Mouse (Mus musculus): ENCODE data around the gene Tent4b. TPM values are rescaled to one million over a fixed set of nuclear protein-coding genes. Genes with fewer than 3 reads are reported as not detected.
A peak's percentile ranks its signal among the peaks of the same experiment; 100 is the strongest.

Tent4b gene
- polyA plus RNA-seq, 1 experiment from 2014 or later = 6.4 TPM

DNA sequence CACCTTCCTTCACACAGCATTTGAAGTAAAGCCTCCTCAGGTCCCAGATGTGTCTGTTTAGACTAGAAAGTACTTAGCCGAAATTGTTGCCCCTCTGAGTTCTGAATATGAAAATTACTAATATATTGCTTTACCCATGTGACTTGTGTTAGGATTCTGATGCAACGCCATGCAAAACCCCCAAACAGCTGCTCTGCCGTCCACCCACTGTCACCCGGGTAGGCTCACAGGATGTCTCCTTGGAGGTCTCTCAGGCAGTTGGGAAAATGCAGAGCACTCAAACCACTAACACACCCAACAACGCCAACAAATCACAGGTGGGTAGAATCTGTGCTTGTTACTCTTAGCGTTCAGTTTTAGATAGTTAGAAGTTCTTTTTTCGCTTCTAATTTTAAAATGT, 55.9 kb downstream of the Tent4b start:
- Histone ChIP-seq H3K27me3 (ENCODE audit: insufficient read depth, low read length) (no peaks in the 10 kb centered on the region), H3K4me2 (replicated peaks; ENCODE audit: low read depth, low read length) (no peak overlapping the region), H3K9me3 (ENCODE audit: low read length) (no peaks in the 10 kb centered on the region), H3K4me1 (ENCODE audit: insufficient read depth, low read length) (peaks cover 5% of the 10 kb centered on the region; the same call in 1 of the 2 replicates), H3K9ac (replicated peaks; ENCODE audit: low read length) (no peak overlapping the region), H3K4me3 (ENCODE audit: low read length) (no peak overlapping the region), H3K27ac (ENCODE audit: low read length) (no peak overlapping the region), H3K36me3 (ENCODE audit: insufficient read depth, low read length) (peaks cover 43% of the 10 kb centered on the region)
- 90% methylated on average over 7 of the region's 7 CpGs for WGBS
- no peak for ATAC-seq (ENCODE audit: low FRiP score, low TSS enrichment)

DNA sequence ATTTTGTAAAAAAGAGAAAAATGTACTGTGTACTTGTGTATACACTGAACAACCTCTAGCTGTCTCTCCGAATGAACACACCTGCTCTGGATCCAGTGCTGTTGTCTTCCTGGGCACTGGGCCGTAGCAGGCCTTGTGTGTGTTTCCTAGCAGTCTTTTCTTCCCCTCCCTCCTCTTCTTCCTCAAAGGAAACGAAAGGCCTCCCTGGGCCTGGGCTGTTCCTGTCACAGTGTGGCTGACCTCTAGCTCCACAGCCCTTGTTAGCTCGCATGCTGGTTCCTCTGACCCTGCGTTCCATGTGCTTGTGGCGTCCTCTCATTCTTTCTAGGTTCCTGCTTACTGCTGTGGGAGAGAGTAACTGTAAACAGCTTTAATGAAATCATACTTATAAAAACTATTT, 59.0 kb downstream of the Tent4b start:
- 0 out of 2 replicates have a peak, but pooled peaks have one; percentile 52 for ATAC-seq (ENCODE audit: low FRiP score, low TSS enrichment)
- Histone ChIP-seq H3K9me3 (ENCODE audit: low read length) (no peaks in the 10 kb centered on the region), H3K27me3 (ENCODE audit: insufficient read depth, low read length) (no peaks in the 10 kb centered on the region), H3K4me3 (ENCODE audit: low read length) (no peak overlapping the region), H3K9ac (replicated peaks; ENCODE audit: low read length) (no peak overlapping the region), H3K36me3 (ENCODE audit: insufficient read depth, low read length) (peaks cover 20% of the 10 kb centered on the region), H3K4me2 (replicated peaks; ENCODE audit: low read depth, low read length) (no peak overlapping the region), H3K4me1 (ENCODE audit: insufficient read depth, low read length) (peaks cover 10% of the 10 kb centered on the region), H3K27ac (ENCODE audit: low read length) (0 out of 2 replicates have a peak overlapping the region, but pooled peaks have one; percentile 8)
- 33% methylated on average over 6 of the region's 6 CpGs for WGBS

DNA sequence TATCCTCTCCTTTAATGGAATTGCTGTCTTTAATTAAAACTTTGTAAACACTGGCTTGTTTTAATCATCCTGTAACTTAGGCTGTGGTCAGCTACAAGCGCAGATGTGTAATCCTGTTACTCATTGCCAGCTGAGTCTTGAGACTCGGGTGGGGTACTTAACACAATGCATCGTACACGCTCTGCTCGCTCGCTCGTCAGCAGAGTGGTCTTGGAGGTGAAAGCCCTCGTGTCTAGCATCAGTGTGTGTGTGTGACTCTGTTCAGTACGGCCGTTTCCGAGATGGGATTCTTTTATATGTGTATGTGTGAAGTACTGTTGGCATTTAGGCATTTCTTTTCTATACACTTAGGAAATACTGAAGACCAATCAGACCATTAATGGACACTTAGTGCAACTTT, 59.5 kb downstream of the Tent4b start:
- no peak for ATAC-seq (ENCODE audit: low FRiP score, low TSS enrichment)
- no peaks in the 10 kb centered on the region for H3K27me3 ChIP-seq (ENCODE audit: insufficient read depth, low read length)
- no peak overlapping the region for H3K4me2 ChIP-seq (replicated peaks; ENCODE audit: low read depth, low read length)
- H3K27ac ChIP-seq (ENCODE audit: low read length) = no peak overlapping the region
- peaks cover 20% of the 10 kb centered on the region for H3K36me3 ChIP-seq (ENCODE audit: insufficient read depth, low read length)
- no peaks in the 10 kb centered on the region for H3K9me3 ChIP-seq (ENCODE audit: low read length)
- H3K4me1 ChIP-seq (ENCODE audit: insufficient read depth, low read length) = peaks cover 15% of the 10 kb centered on the region
- H3K4me3 ChIP-seq (ENCODE audit: low read length) = no peak overlapping the region
- H3K9ac ChIP-seq (replicated peaks; ENCODE audit: low read length) = no peak overlapping the region
- 71% methylated on average over 11 of the region's 11 CpGs for WGBS

GRCm38 (mm10) chr8:88260466-88260980, 61.5 kb downstream of the Tent4b start:
- Histone ChIP-seq H3K4me1 (ENCODE audit: insufficient read depth, low read length) (peaks cover 18% of the 10 kb centered on the region), H3K9me3 (ENCODE audit: low read length) (no peaks in the 10 kb centered on the region), H3K27me3 (ENCODE audit: insufficient read depth, low read length) (no peaks in the 10 kb centered on the region), H3K27ac (ENCODE audit: low read length) (no peak overlapping the region), H3K4me2 (replicated peaks; ENCODE audit: low read depth, low read length) (no peak overlapping the region), H3K9ac (replicated peaks; ENCODE audit: low read length) (no peak overlapping the region), H3K4me3 (ENCODE audit: low read length) (no peak overlapping the region), H3K36me3 (ENCODE audit: insufficient read depth, low read length) (peaks cover 11% of the 10 kb centered on the region)
- ATAC-seq (ENCODE audit: low FRiP score, low TSS enrichment) = no peak
- WGBS = 93% methylated on average over 7 of the region's 7 CpGs

DNA sequence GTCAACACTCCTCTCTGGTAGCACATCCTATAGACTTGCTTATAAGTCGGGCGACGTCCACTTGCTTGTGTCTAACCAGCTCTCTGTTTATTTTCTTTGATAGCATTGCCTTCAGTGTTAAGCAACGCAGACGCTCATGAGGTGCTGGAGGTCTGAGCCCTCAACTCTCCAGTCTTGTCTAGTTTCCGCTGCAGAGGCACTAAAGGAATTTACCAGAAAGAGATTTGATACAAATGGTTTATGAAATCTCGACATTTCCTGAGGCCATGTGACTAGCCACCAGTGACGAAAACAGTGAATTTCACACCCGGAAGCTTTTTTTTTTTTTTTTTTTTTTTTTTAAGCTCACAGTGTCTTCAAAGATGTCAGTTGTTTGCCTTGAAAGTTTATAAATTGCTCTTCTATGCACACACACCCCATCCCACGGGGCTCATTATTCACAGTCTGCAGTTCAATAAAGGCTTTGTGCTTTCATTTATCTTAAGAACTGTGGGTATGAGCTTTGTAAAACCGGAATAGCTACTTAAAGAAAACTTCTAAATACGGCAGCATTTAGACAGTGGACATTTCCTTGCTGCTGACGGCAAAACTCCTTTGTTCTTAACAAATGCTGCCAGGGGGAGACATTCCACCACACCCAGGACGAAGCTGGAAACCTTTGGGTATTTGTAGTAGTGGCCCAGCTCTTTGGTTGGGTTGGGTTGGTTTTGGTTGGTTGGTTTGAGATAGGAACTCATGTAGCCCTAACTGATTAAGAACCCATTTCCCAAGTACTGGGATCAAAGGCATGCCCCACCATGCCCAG, 64.0 kb downstream of the Tent4b start:
- Histone ChIP-seq H3K27ac (ENCODE audit: low read length) (peak overlapping the region; percentile 63), H3K4me1 (ENCODE audit: insufficient read depth, low read length) (peaks cover 14% of the 10 kb centered on the region), H3K9ac (replicated peaks; ENCODE audit: low read length) (no peak overlapping the region), H3K27me3 (ENCODE audit: insufficient read depth, low read length) (no peaks in the 10 kb centered on the region), H3K36me3 (ENCODE audit: insufficient read depth, low read length) (no peaks in the 10 kb centered on the region), H3K4me2 (replicated peaks; ENCODE audit: low read depth, low read length) (0 out of 2 replicates have a peak overlapping the region, but pooled peaks have one; percentile 12), H3K4me3 (ENCODE audit: low read length) (0 out of 2 replicates have a peak overlapping the region, but pooled peaks have one; percentile 1), H3K9me3 (ENCODE audit: low read length) (no peaks in the 10 kb centered on the region)
- no peak for ATAC-seq (ENCODE audit: low FRiP score, low TSS enrichment)
- WGBS = 44% methylated on average over 14 of the region's 14 CpGs

- H3K27ac ChIP-seq (ENCODE audit: low read length) = no peak overlapping the region
- H3K36me3 ChIP-seq (ENCODE audit: insufficient read depth, low read length) = no peaks in the 10 kb centered on the region
- no peak overlapping the region for H3K4me2 ChIP-seq (replicated peaks; ENCODE audit: low read depth, low read length)
- no peak overlapping the region for H3K9ac ChIP-seq (replicated peaks; ENCODE audit: low read length)
- 12% methylated on average over 2 of the region's 2 CpGs for WGBS
- no peaks in the 10 kb centered on the region for H3K9me3 ChIP-seq (ENCODE audit: low read length)
- no peak for ATAC-seq (ENCODE audit: low FRiP score, low TSS enrichment)
- no peak overlapping the region for H3K4me3 ChIP-seq (ENCODE audit: low read length)
- H3K27me3 ChIP-seq (ENCODE audit: insufficient read depth, low read length) = no peaks in the 10 kb centered on the region
- H3K4me1 ChIP-seq (ENCODE audit: insufficient read depth, low read length) = peaks cover 13% of the 10 kb centered on the region
Observed at GRCm38 (mm10) chr8:88265511-88265910, 66.5 kb downstream of the Tent4b start.

GRCm38 (mm10) chr8:88266170-88266800, 67.3 kb downstream of the Tent4b start:
- Histone ChIP-seq H3K4me1 (ENCODE audit: insufficient read depth, low read length) (peaks cover 13% of the 10 kb centered on the region), H3K27ac (ENCODE audit: low read length) (no peak overlapping the region), H3K4me2 (replicated peaks; ENCODE audit: low read depth, low read length) (no peak overlapping the region), H3K27me3 (ENCODE audit: insufficient read depth, low read length) (no peaks in the 10 kb centered on the region; the same call in 1 of the 2 replicates), H3K4me3 (ENCODE audit: low read length) (no peak overlapping the region), H3K9me3 (ENCODE audit: low read length) (no peaks in the 10 kb centered on the region), H3K9ac (replicated peaks; ENCODE audit: low read length) (no peak overlapping the region), H3K36me3 (ENCODE audit: insufficient read depth, low read length) (no peaks in the 10 kb centered on the region)
- no peak for ATAC-seq (ENCODE audit: low FRiP score, low TSS enrichment)
- 48% methylated on average over 10 of the region's 10 CpGs for WGBS

DNA sequence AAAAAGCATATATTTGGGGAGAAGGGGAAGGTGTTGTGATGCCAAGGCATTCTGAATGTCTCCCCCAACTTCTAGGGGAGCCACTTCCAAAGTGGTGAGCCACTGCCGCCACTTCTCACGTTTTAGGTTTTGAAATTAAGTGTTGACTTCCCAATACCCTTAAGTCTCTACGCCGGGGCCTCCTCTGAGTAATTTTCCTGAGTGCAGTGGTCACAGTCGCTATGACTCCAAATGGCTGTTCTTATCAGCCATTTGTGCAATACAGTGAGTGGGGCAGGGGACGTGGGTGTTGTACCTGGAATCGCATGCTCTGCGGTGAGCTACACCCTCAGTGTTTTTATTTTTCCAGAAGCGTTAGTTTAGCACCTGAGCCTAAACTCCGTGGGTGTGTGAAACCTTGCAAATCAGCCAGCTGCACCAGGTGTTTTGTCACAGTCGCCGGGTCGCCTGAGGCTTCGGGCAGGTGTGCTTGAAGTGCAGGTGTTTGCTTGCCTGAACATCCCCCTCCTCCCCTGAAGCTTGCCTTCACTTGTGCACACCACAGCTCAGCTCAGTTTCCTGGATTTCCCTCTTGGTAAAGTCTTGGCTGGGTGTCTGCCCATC, 67.9 kb downstream of the Tent4b start:
- no peak for ATAC-seq (ENCODE audit: low FRiP score, low TSS enrichment)
- Histone ChIP-seq H3K9me3 (ENCODE audit: low read length) (no peaks in the 10 kb centered on the region), H3K27me3 (ENCODE audit: insufficient read depth, low read length) (no peaks in the 10 kb centered on the region; the same call in 1 of the 2 replicates), H3K4me3 (ENCODE audit: low read length) (no peak overlapping the region), H3K36me3 (ENCODE audit: insufficient read depth, low read length) (no peaks in the 10 kb centered on the region), H3K9ac (replicated peaks; ENCODE audit: low read length) (no peak overlapping the region), H3K4me1 (ENCODE audit: insufficient read depth, low read length) (peaks cover 13% of the 10 kb centered on the region), H3K4me2 (replicated peaks; ENCODE audit: low read depth, low read length) (no peak overlapping the region), H3K27ac (ENCODE audit: low read length) (no peak overlapping the region)
- WGBS = 83% methylated on average over 14 of the region's 14 CpGs

- no peak overlapping the region for H3K4me3 ChIP-seq (ENCODE audit: low read length)
- no peak overlapping the region for H3K27ac ChIP-seq (ENCODE audit: low read length)
- 72% methylated on average over 7 of the region's 7 CpGs for WGBS
- no peaks in the 10 kb centered on the region for H3K9me3 ChIP-seq (ENCODE audit: low read length)
- ATAC-seq (ENCODE audit: low FRiP score, low TSS enrichment) = no peak
- peaks cover 11% of the 10 kb centered on the region; the same call in 1 of the 2 replicates for H3K4me1 ChIP-seq (ENCODE audit: insufficient read depth, low read length)
- no peaks in the 10 kb centered on the region for H3K36me3 ChIP-seq (ENCODE audit: insufficient read depth, low read length)
- H3K27me3 ChIP-seq (ENCODE audit: insufficient read depth, low read length) = peaks cover 15% of the 10 kb centered on the region
- no peak overlapping the region for H3K4me2 ChIP-seq (replicated peaks; ENCODE audit: low read depth, low read length)
- no peak overlapping the region for H3K9ac ChIP-seq (replicated peaks; ENCODE audit: low read length)
Observed at GRCm38 (mm10) chr8:88269107-88269875, 70.3 kb downstream of the Tent4b start.

Data from kidney, embryonic 16.5 days (tissue).